Mouse (Mus musculus): ENCODE data around the gene Cyp26c1. TPM values are rescaled to one million over a fixed set of nuclear protein-coding genes. Genes with fewer than 3 reads are reported as not detected.

Cyp26c1 gene
- polyA plus RNA-seq, 1 experiment from 2014 or later: not detected

- no peaks in the 10 kb centered on the region for H3K9me3 ChIP-seq (ENCODE audit: control insufficient read depth, low read length)
- H3K27ac ChIP-seq (replicated peaks; ENCODE audit: low read depth, low read length): no peak overlapping the region
- WGBS: 42% methylated on average over 12 of the region's 12 CpGs
- no peaks in the 10 kb centered on the region for H3K27me3 ChIP-seq (ENCODE audit: control insufficient read depth, insufficient read depth, low read length)
- no peak overlapping the region for H3K9ac ChIP-seq (replicated peaks; ENCODE audit: low read length)
- no peak for DNase-seq
- no peak for ATAC-seq (ENCODE audit: low FRiP score, low TSS enrichment)
- no peaks in the 10 kb centered on the region for H3K36me3 ChIP-seq (ENCODE audit: control insufficient read depth, insufficient read depth, low read length)
- H3K4me3 ChIP-seq (replicated peaks; ENCODE audit: low read depth, low read length): no peak overlapping the region
- no peaks in the 10 kb centered on the region for H3K4me1 ChIP-seq (ENCODE audit: control insufficient read depth, insufficient read depth, low read length)
- no peak overlapping the region for H3K4me2 ChIP-seq (ENCODE audit: low read length)
Measured at GRCm38 (mm10) chr19:37673393-37673792, 12.0 kb upstream of the Cyp26c1 start.

GRCm38 (mm10) chr19:37686347-37686746, 966 bp downstream of the Cyp26c1 start:
- 2% methylated on average over 23 of the region's 23 CpGs for WGBS
- no peak overlapping the region for H3K9ac ChIP-seq (replicated peaks; ENCODE audit: low read length)

GRCm38 (mm10) chr19:37686941-37687850, 1.8 kb downstream of the Cyp26c1 start:
- ATAC-seq (ENCODE audit: low FRiP score, low TSS enrichment) (no peak), DNase-seq (no peak)
- Histone ChIP-seq H3K9ac (replicated peaks; ENCODE audit: low read length) (no peak overlapping the region), H3K4me2 (ENCODE audit: low read length) (no peak overlapping the region), H3K27ac (replicated peaks; ENCODE audit: low read depth, low read length) (no peak overlapping the region), H3K36me3 (ENCODE audit: control insufficient read depth, insufficient read depth, low read length) (no peaks in the 10 kb centered on the region), H3K27me3 (ENCODE audit: control insufficient read depth, insufficient read depth, low read length) (peaks cover 91% of the 10 kb centered on the region), H3K4me3 (replicated peaks; ENCODE audit: low read depth, low read length) (no peak overlapping the region), H3K9me3 (ENCODE audit: control insufficient read depth, low read length) (no peaks in the 10 kb centered on the region), H3K4me1 (ENCODE audit: control insufficient read depth, insufficient read depth, low read length) (no peaks in the 10 kb centered on the region)
- 3% methylated on average over 62 of the region's 62 CpGs for WGBS

More at GRCm38 (mm10) chr19:37686347-37686746, 966 bp downstream of the Cyp26c1 start:
- Histone ChIP-seq H3K27me3 (ENCODE audit: control insufficient read depth, insufficient read depth, low read length) (peaks cover 86% of the 10 kb centered on the region), H3K4me3 (replicated peaks; ENCODE audit: low read depth, low read length) (no peak overlapping the region), H3K4me2 (ENCODE audit: low read length) (no peak overlapping the region), H3K4me1 (ENCODE audit: control insufficient read depth, insufficient read depth, low read length) (no peaks in the 10 kb centered on the region), H3K27ac (replicated peaks; ENCODE audit: low read depth, low read length) (no peak overlapping the region), H3K36me3 (ENCODE audit: control insufficient read depth, insufficient read depth, low read length) (no peaks in the 10 kb centered on the region), H3K9me3 (ENCODE audit: control insufficient read depth, low read length) (no peaks in the 10 kb centered on the region)
- ATAC-seq (ENCODE audit: low FRiP score, low TSS enrichment): no peak
- DNase-seq: no peak

GRCm38 (mm10) chr19:37689478-37689877, 4.1 kb downstream of the Cyp26c1 start:
- no peak overlapping the region for H3K27ac ChIP-seq (replicated peaks; ENCODE audit: low read depth, low read length)
- no peaks in the 10 kb centered on the region for H3K9me3 ChIP-seq (ENCODE audit: control insufficient read depth, low read length)
- peaks cover 8% of the 10 kb centered on the region; the same call in 1 of the 2 replicates for H3K4me1 ChIP-seq (ENCODE audit: control insufficient read depth, insufficient read depth, low read length)
- H3K27me3 ChIP-seq (ENCODE audit: control insufficient read depth, insufficient read depth, low read length): peaks cover 100% of the 10 kb centered on the region
- DNase-seq: no peak
- no peak overlapping the region for H3K4me2 ChIP-seq (ENCODE audit: low read length)
- no peak overlapping the region for H3K9ac ChIP-seq (replicated peaks; ENCODE audit: low read length)
- ATAC-seq (ENCODE audit: low FRiP score, low TSS enrichment): no peak
- 56% methylated on average over 5 of the region's 5 CpGs for WGBS
- H3K4me3 ChIP-seq (replicated peaks; ENCODE audit: low read depth, low read length): no peak overlapping the region
- H3K36me3 ChIP-seq (ENCODE audit: control insufficient read depth, insufficient read depth, low read length): no peaks in the 10 kb centered on the region

- Histone ChIP-seq H3K27ac (replicated peaks; ENCODE audit: low read depth, low read length) (no peak overlapping the region), H3K4me3 (replicated peaks; ENCODE audit: low read depth, low read length) (no peak overlapping the region), H3K4me2 (ENCODE audit: low read length) (0 out of 2 replicates have a peak overlapping the region, but pooled peaks have one; percentile 29), H3K9ac (replicated peaks; ENCODE audit: low read length) (no peak overlapping the region), H3K36me3 (ENCODE audit: control insufficient read depth, insufficient read depth, low read length) (no peaks in the 10 kb centered on the region), H3K9me3 (ENCODE audit: control insufficient read depth, low read length) (no peaks in the 10 kb centered on the region), H3K27me3 (ENCODE audit: control insufficient read depth, insufficient read depth, low read length) (peaks cover 100% of the 10 kb centered on the region), H3K4me1 (ENCODE audit: control insufficient read depth, insufficient read depth, low read length) (peaks cover 8% of the 10 kb centered on the region; the same call in 1 of the 2 replicates)
- 3% methylated on average over 29 of the region's 29 CpGs for whole genome bisulfite sequencing
- DNase-seq (peak; percentile 40), ATAC-seq (ENCODE audit: low FRiP score, low TSS enrichment) (no peak)
Measured at GRCm38 (mm10) chr19:37690716-37691115, 5.3 kb downstream of the Cyp26c1 start.

- peaks cover 100% of the 10 kb centered on the region for H3K27me3 ChIP-seq (ENCODE audit: control insufficient read depth, insufficient read depth, low read length)
- H3K27ac ChIP-seq (replicated peaks; ENCODE audit: low read depth, low read length): no peak overlapping the region
- H3K4me1 ChIP-seq (ENCODE audit: control insufficient read depth, insufficient read depth, low read length): peaks cover 10% of the 10 kb centered on the region
- H3K4me2 ChIP-seq (ENCODE audit: low read length): peak overlapping the region; percentile 57
- peak; percentile 81 for DNase-seq
- no peaks in the 10 kb centered on the region for H3K9me3 ChIP-seq (ENCODE audit: control insufficient read depth, low read length)
- ATAC-seq (ENCODE audit: low FRiP score, low TSS enrichment): peak; percentile 44; the same call in 1 of the 2 replicates
- peak overlapping the region; percentile 33 for H3K4me3 ChIP-seq (replicated peaks; ENCODE audit: low read depth, low read length)
- WGBS: under 1% methylated on average over 40 of the region's 40 CpGs
- no peaks in the 10 kb centered on the region for H3K36me3 ChIP-seq (ENCODE audit: control insufficient read depth, insufficient read depth, low read length)
- no peak overlapping the region for H3K9ac ChIP-seq (replicated peaks; ENCODE audit: low read length)
Measured at GRCm38 (mm10) chr19:37692879-37693278, 7.5 kb downstream of the Cyp26c1 start.

GRCm38 (mm10) chr19:37695146-37695545, 9.8 kb downstream of the Cyp26c1 start:
- no peak overlapping the region for H3K4me2 ChIP-seq (ENCODE audit: low read length)
- H3K4me3 ChIP-seq (replicated peaks; ENCODE audit: low read depth, low read length): no peak overlapping the region
- DNase-seq: no peak
- WGBS: 32% methylated on average over 13 of the region's 13 CpGs
- no peak overlapping the region for H3K27ac ChIP-seq (replicated peaks; ENCODE audit: low read depth, low read length)
- ATAC-seq (ENCODE audit: low FRiP score, low TSS enrichment): no peak
- H3K36me3 ChIP-seq (ENCODE audit: control insufficient read depth, insufficient read depth, low read length): no peaks in the 10 kb centered on the region
- no peaks in the 10 kb centered on the region for H3K9me3 ChIP-seq (ENCODE audit: control insufficient read depth, low read length)
- H3K4me1 ChIP-seq (ENCODE audit: control insufficient read depth, insufficient read depth, low read length): peaks cover 18% of the 10 kb centered on the region
- no peak overlapping the region for H3K9ac ChIP-seq (replicated peaks; ENCODE audit: low read length)
- peaks cover 100% of the 10 kb centered on the region for H3K27me3 ChIP-seq (ENCODE audit: control insufficient read depth, insufficient read depth, low read length)

- WGBS: 3% methylated on average over 42 of the region's 42 CpGs
- Histone ChIP-seq H3K4me3 (replicated peaks; ENCODE audit: low read depth, low read length) (no peak overlapping the region), H3K9me3 (ENCODE audit: control insufficient read depth, low read length) (no peaks in the 10 kb centered on the region), H3K4me2 (ENCODE audit: low read length) (0 out of 2 replicates have a peak overlapping the region, but pooled peaks have one; percentile 10), H3K36me3 (ENCODE audit: control insufficient read depth, insufficient read depth, low read length) (no peaks in the 10 kb centered on the region), H3K27me3 (ENCODE audit: control insufficient read depth, insufficient read depth, low read length) (peaks cover 100% of the 10 kb centered on the region), H3K4me1 (ENCODE audit: control insufficient read depth, insufficient read depth, low read length) (peaks cover 18% of the 10 kb centered on the region), H3K27ac (replicated peaks; ENCODE audit: low read depth, low read length) (no peak overlapping the region), H3K9ac (replicated peaks; ENCODE audit: low read length) (no peak overlapping the region)
- DNase-seq: peak; percentile 24
- no peak for ATAC-seq (ENCODE audit: low FRiP score, low TSS enrichment)
Measured at GRCm38 (mm10) chr19:37695762-37696602, 10.6 kb downstream of the Cyp26c1 start.

Measured in midbrain, embryonic 14.5 days (tissue).